28 mouse cellular contexts compared by ENCODE assay signal in genomic region chr13:47076156-47076555, GRCm38 (mm10). TPM values are rescaled to one million over a fixed set of nuclear protein-coding genes. Genes with fewer than 3 reads are reported as not detected.
"Had no signal": no experiment of that assay in that cellular context is flagged by ENCODE, and none has a peak within 500 bp of the region (broad histone marks: within the 10 kb centered on the region; RNA-seq: fewer than 3 reads in every experiment).

No protein-coding gene starts in this region.

- ATAC-seq: forebrain, embryonic 13.5 days; forebrain, embryonic 14.5 days; forebrain, embryonic 15.5 days; forebrain, embryonic 16.5 days; forebrain, postnatal 0 days had no signal

- H3K9me3 ChIP-seq: embryonic facial prominence, embryonic 12.5 days; embryonic facial prominence, embryonic 15.5 days; forebrain, embryonic 12.5 days; forebrain, embryonic 13.5 days; forebrain, embryonic 15.5 days had no signal

- H3K9ac ChIP-seq: embryonic facial prominence, embryonic 12.5 days; embryonic facial prominence, embryonic 13.5 days; embryonic facial prominence, embryonic 15.5 days; forebrain, embryonic 12.5 days; forebrain, embryonic 13.5 days; forebrain, embryonic 15.5 days; forebrain, postnatal 0 days had no signal

- H3K27me3 ChIP-seq: embryonic facial prominence, embryonic 12.5 days; embryonic facial prominence, embryonic 13.5 days; embryonic facial prominence, embryonic 15.5 days; forebrain, embryonic 12.5 days; forebrain, embryonic 13.5 days; forebrain, embryonic 15.5 days had no signal

- DNase-seq: cerebellum, adult 18-20 months; cerebellum, adult 2 months; cerebellum, adult 8-10 months; cerebellum, adult 9-10 months; cerebellum, adult 9-11 months; cerebellum, postnatal 10 days; cerebellum, postnatal 14 days; cerebellum, postnatal 25 days; cerebellum, postnatal 36 days; embryo, embryonic 11 days; forebrain, postnatal 0 days; gastrocnemius, adult 2 months; gastrocnemius, postnatal 10 days; gastrocnemius, postnatal 14 days; gastrocnemius, postnatal 25 days; gastrocnemius, postnatal 36 days; heart, adult 18-20 months; heart, adult 2 months had no signal

- H3K4me2 ChIP-seq: embryonic facial prominence, embryonic 12.5 days; embryonic facial prominence, embryonic 13.5 days; embryonic facial prominence, embryonic 15.5 days; forebrain, embryonic 12.5 days; forebrain, embryonic 13.5 days; forebrain, embryonic 15.5 days had no signal

- H3K4me1 ChIP-seq: embryonic facial prominence, embryonic 10.5 days; embryonic facial prominence, embryonic 12.5 days; embryonic facial prominence, embryonic 13.5 days; embryonic facial prominence, embryonic 15.5 days; forebrain, embryonic 12.5 days; forebrain, embryonic 13.5 days; forebrain, embryonic 15.5 days had no signal

- H3K27ac ChIP-seq: embryonic facial prominence, embryonic 10.5 days; embryonic facial prominence, embryonic 12.5 days; embryonic facial prominence, embryonic 13.5 days; embryonic facial prominence, embryonic 15.5 days; forebrain, embryonic 12.5 days; forebrain, embryonic 13.5 days; forebrain, embryonic 15.5 days; gastrocnemius, adult 2 months; heart, adult 2 months had no signal

- H3K4me3 ChIP-seq: embryonic facial prominence, embryonic 10.5 days; embryonic facial prominence, embryonic 12.5 days; embryonic facial prominence, embryonic 13.5 days; embryonic facial prominence, embryonic 15.5 days; erythroblast, embryonic 14.5 days; forebrain, embryonic 12.5 days; forebrain, embryonic 13.5 days; forebrain, embryonic 15.5 days; gastrocnemius, adult 2 months; heart, adult 2 months had no signal

RNA-seq across cellular contexts. Expression of gene Tpmt, which starts 31.6 kb away (rescaled TPM):
- polyA plus RNA-seq: erythroblast, embryonic 14.5 days had no signal

RNA-seq across cellular contexts. Expression of gene Rnf144b, which starts 46.3 kb away (rescaled TPM):
- polyA plus RNA-seq: erythroblast, embryonic 14.5 days had no signal
